In the genomic region with DNA sequence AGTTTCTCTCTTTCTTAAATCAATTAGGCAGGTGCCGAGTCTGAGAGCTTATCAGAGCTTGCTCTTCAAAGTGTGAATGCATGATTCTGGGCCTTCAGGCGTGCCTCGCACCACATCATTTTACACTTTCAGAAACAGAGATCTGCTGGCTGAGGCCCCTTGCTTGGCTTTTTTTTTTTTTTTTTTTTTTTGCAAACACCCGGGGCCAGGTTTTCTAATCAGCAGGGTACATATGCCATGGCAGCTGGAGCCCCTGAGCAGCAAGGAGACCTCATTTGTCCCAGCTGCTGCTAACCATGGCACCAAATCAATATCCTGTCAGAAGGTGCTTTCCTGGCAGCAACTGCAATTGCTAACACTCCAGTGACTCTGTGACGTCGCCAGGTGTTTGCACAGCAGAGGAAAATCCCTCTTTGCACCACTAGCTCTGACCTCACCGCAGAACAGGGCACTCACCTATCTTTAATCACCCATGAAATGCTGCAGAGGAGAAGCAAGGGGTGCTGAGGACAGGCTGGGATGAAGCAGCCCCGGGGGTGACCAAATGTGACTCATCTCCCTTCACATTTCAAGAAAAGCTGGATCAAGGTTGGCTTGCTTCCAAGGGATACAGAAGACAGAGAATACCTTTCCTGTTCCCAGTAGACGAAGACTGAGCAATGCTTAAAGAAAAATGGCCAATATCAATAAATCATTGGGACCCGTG, we compare ENCODE assay signal across 8 mouse cellular contexts.
DNase-seq lines count a peak whose midpoint lies in the region; ATAC-seq and TF ChIP-seq lines count a peak whose summit lies in the region.

No protein-coding gene starts in this region.

- intact Hi-C loops in heart, postnatal 10 days (cut with DNase I): no loop called here

- TF ChIP-seq POLR2A in brain, embryonic 14.5 days (IDR thresholded peaks at IDR 0.05; ENCODE audit: borderline replicate concordance, extremely low read depth, insufficient read depth, insufficient read length, poor library complexity, severe bottlenecking): no peak

- peak; percentile 32 to 47 for DNase-seq in heart, postnatal 10 days
- DNase-seq in heart, adult 8-10 months (ENCODE audit: low spot score): no peak
- peak; percentile 27 for DNase-seq in 3T3-L1 (ENCODE audit: low read depth, low spot score)
- DNase-seq in brain, embryonic 14.5 days (ENCODE audit: low read depth): peak; percentile 86
- DNase-seq in layer of hippocampus, adult 9-11 months: no peak
- no peak for DNase-seq in urinary bladder, adult 2 months (ENCODE audit: low spot score)

- peak; percentile 29 to 37; a peak in 2 of 4 replicates for ATAC-seq in hematopoietic stem cell, adult 5-6 weeks (replicated peaks in 1 of 2; ENCODE audit: insufficient read depth in 1 of 2, low FRiP score in 2 of 2, low TSS enrichment in 1 of 2, low read depth in 1 of 2, poor library complexity in 2 of 2, severe bottlenecking in 2 of 2)
- ATAC-seq in CD4-positive, CD25-positive, alpha-beta regulatory T cell, adult 4 months: no peak

- no peak for TF ChIP-seq CTCF in brain, embryonic 14.5 days (IDR thresholded peaks at IDR 0.05; ENCODE audit: borderline replicate concordance, extremely low read depth, insufficient read depth, insufficient read length)

Comparison
In these comparisons a context has a peak if more than half of its experiments do, and no peak if none do; other contexts are left out.
1. DNase-seq: peak in heart, postnatal 10 days (2 of 2), 3T3-L1 (single experiment) and brain, embryonic 14.5 days (single experiment); none in heart, adult 8-10 months (single experiment), layer of hippocampus, adult 9-11 months (single experiment) and urinary bladder, adult 2 months (single experiment).